Mouse (Mus musculus) CH12.LX (cell line): Measurements from ENCODE around the gene Acmsd.

Source experiments
- CTCF ChIP-seq, 2 experiments: IDR thresholded peaks in 1 of 2; conservative IDR thresholded peaks in 1 of 2; 2 replicates each; pipeline ENCODE4 v1.5.1; 2011 to 2012; ENCODE audit warnings: low read depth in 2 of 2, low read length in 2 of 2, improper control_type of control experiment in 1 of 2, inconsistent platforms in 1 of 2, mild to moderate bottlenecking in 1 of 2, moderate library complexity in 1 of 2
- EP300 ChIP-seq: IDR thresholded peaks from 2 replicates; pipeline ENCODE4 v1.6.1; 2011; ENCODE audit warnings: low read length, improper control_type of control experiment
- MAX ChIP-seq: IDR thresholded peaks from 2 replicates; pipeline ENCODE4 v1.6.1; 2011; ENCODE audit warnings: low read length, improper control_type of control experiment
- NELFE ChIP-seq: IDR thresholded peaks from 2 replicates; pipeline ENCODE4 v1.6.1; 2011; ENCODE audit warnings: low read depth, low read length, improper control_type of control experiment
- POLR2A ChIP-seq: IDR thresholded peaks from 2 replicates; pipeline ENCODE4 v1.6.1; 2011; ENCODE audit warnings: low read depth, mild to moderate bottlenecking, improper control_type of control experiment, low read length
- POLR2AphosphoS2 ChIP-seq: IDR thresholded peaks from 2 replicates; pipeline ENCODE4 v1.6.1; 2011; ENCODE audit warnings: low read depth, low read length, improper control_type of control experiment
- TBP ChIP-seq: conservative IDR thresholded peaks from 2 replicates; pipeline ENCODE4 v1.6.1; 2011; ENCODE audit warnings: low read depth, low read length, improper control_type of control experiment
- USF2 ChIP-seq: conservative IDR thresholded peaks from 2 replicates; pipeline ENCODE4 v1.6.1; 2011; ENCODE audit warnings: low read depth, low read length, improper control_type of control experiment
- ZMIZ1 ChIP-seq: IDR thresholded peaks from 2 replicates; pipeline ENCODE4 v1.6.1; 2012; ENCODE audit warnings: low read depth, mild to moderate bottlenecking, inconsistent platforms, low read length, improper control_type of control experiment
- ZNF384 ChIP-seq: IDR thresholded peaks from 2 replicates; pipeline ENCODE4 v1.6.1; 2012; ENCODE audit warnings: low read depth, low read length, improper control_type of control experiment, inconsistent platforms

DNA sequence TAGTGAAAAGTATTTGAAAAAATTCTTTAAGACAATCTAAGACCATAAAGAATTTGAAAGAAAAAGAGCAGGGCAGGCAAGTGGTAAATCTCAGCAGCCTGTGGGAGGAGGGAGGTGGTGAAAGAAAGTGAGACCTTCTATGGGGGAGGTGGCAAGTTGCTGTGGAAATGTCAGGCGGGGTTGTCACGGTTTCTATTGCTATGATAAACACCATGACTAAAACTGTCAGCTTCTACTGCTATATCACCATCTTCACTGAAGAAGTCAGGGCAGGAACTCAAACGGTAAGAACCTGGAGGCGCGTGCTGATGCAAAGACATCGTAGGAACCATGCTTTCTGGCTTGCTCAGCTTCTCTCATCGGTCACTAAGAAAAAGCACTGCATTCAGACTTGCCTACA, 83.7 kb downstream of the Acmsd start:
- TF ChIP-seq CTCF (conservative IDR thresholded peaks at IDR 0.05 in 1 of 2, IDR thresholded peaks at IDR 0.05 in 1 of 2; ENCODE audit: low read depth in 2 of 2, low read length in 2 of 2) (no peak), USF2 (no peak), ZMIZ1 (no peak), POLR2A (no peak), TBP (no peak), ZNF384 (no peak), MAX (no peak), EP300 (no peak), POLR2AphosphoS2 (no peak), NELFE (no peak)
